Mouse (Mus musculus) ES-E14 (cell line): ENCODE measurements around the gene Ccr10. TPM values are rescaled to one million over a fixed set of nuclear protein-coding genes. Genes with fewer than 3 reads are reported as not detected.

Experiments
- DNase-seq: peaks from one replicate; pipeline ENCODE4 v3.0.0-alpha.2; 2013; ENCODE audit warnings: low read depth, low spot score
- H3K27ac ChIP-seq: 2 replicates; pipeline ENCODE4 v1.5.1; 2012; ENCODE audit warnings: low read depth, mild to moderate bottlenecking, low read length, moderate library complexity, mixed read lengths; ENCODE audit not compliant: poor library complexity, insufficient read depth, severe bottlenecking
- H3K36me3 ChIP-seq: 2 replicates; pipeline ENCODE4 v1.6.1; 2012; ENCODE audit warnings: mild to moderate bottlenecking, low read length, moderate library complexity, mixed read lengths; ENCODE audit not compliant: control insufficient read depth, poor library complexity, insufficient read depth, severe bottlenecking
- H3K4me1 ChIP-seq, 2 experiments: fragments of 150-350 bp in 1 of 2; sonication (generic) in 1 of 2; 2 replicates each; pipeline ENCODE4 v1.6.1; 2012; ENCODE audit warnings: low read length in 2 of 2, mild to moderate bottlenecking in 1 of 2, mixed read lengths in 1 of 2; ENCODE audit not compliant: control insufficient read depth in 2 of 2, insufficient read depth in 2 of 2, poor library complexity in 1 of 2
- H3K4me3 ChIP-seq, 2 experiments: fragments of 150-350 bp in 1 of 2; sonication (generic) in 1 of 2; 2 replicates each; pipeline ENCODE4 v1.5.1; 2012; ENCODE audit warnings: low read length in 2 of 2, low read depth in 1 of 2, mild to moderate bottlenecking in 1 of 2, mixed read lengths in 1 of 2; ENCODE audit not compliant: insufficient read depth in 1 of 2, poor library complexity in 1 of 2, severe bottlenecking in 1 of 2
- H3K9ac ChIP-seq: 2 replicates; pipeline ENCODE4 v1.6.1; 2012; ENCODE audit warnings: low read depth, mild to moderate bottlenecking, low read length, mixed read lengths; ENCODE audit not compliant: poor library complexity, insufficient read depth, severe bottlenecking
- H3K9me3 ChIP-seq: fragments of 150-350 bp; sonication (generic); 2 replicates; pipeline ENCODE4 v1.6.1; 2012; ENCODE audit warnings: low read depth, mild to moderate bottlenecking, low read length; ENCODE audit not compliant: control insufficient read depth, insufficient read depth
- CHD2 ChIP-seq: IDR thresholded peaks from 2 replicates; pipeline ENCODE4 v1.6.1; 2014; ENCODE audit warnings: mild to moderate bottlenecking, low read depth, low read length, inconsistent platforms
- HCFC1 ChIP-seq: IDR thresholded peaks from 2 replicates; pipeline ENCODE4 v1.6.1; 2012; ENCODE audit warnings: low read length, inconsistent platforms, borderline replicate concordance; ENCODE audit not compliant: insufficient read depth
- MAFK ChIP-seq: IDR thresholded peaks from 2 replicates; pipeline ENCODE4 v1.6.1; 2014; ENCODE audit warnings: mild to moderate bottlenecking, low read depth, low read length, inconsistent platforms; ENCODE audit not compliant: insufficient read depth
- ZC3H11A ChIP-seq: IDR thresholded peaks from 2 replicates; pipeline ENCODE4 v1.6.1; 2012; ENCODE audit warnings: low read depth, mild to moderate bottlenecking, inconsistent platforms, low read length, borderline replicate concordance
- ZNF384 ChIP-seq: IDR thresholded peaks from 2 replicates; pipeline ENCODE4 v1.6.1; 2012; ENCODE audit warnings: low read depth, low read length, inconsistent platforms
- in situ Hi-C, 2 experiments: fragments of 600-800 bp; cut with MboI; formaldehyde crosslinking; loops; one replicate each; pipeline ENCODE4 v1.15.1; 2025; ENCODE audit warnings: low sequenced_read_pairs in 2 of 2, inconsistent platforms in 1 of 2; ENCODE audit not compliant: unreplicated experiment in 2 of 2
- total RNA-seq: library from RNA; depleted of rRNA; stranded (reverse); fragments of 300-350 nt; gene quantifications from 2 replicates; pipeline ENCODE4 v1.2.3, GENCODE M21; 2012

Ccr10 gene
- total RNA-seq, 1 experiment = 0.31 TPM

GRCm38 (mm10) chr11:101155151-101155550, 20.1 kb downstream of the Ccr10 start:
- Histone ChIP-seq H3K9ac (no peak overlapping the region), H3K4me1 (peaks cover 0 to 6% of the 10 kb centered on the region in 2 experiments; a peak in 1 of 4 replicates), H3K27ac (no peak overlapping the region), H3K4me3 (peak overlapping the region in 1 of 2 experiments; percentile 52; a peak in 2 of 4 replicates), H3K36me3 (no peaks in the 10 kb centered on the region), H3K9me3 (no peaks in the 10 kb centered on the region)
- DNase-seq = no peak
- TF ChIP-seq HCFC1 (no peak), ZC3H11A (no peak)
- in situ Hi-C loops = no loop called here

DNA sequence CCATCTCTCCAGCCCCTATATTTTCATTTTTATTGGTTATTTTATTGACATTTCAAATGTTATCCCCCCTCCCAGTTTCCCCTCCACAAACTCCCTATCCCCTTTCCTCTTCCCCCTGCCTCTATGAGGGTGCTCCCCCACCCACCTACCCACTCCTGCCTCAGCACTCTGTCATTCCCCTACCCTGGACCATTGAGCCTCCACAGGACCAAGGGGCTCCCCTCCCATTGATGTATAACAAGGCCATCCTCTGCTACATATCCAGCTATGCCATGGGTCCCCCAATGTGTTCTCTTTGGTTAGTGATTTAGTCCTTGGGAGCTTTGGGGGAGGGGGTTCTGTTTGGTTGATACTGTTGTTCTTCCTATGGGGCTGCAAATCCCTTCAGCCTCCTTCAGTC, 20.6 kb downstream of the Ccr10 start:
- TF ChIP-seq CHD2 (no peak), HCFC1 (no peak), ZC3H11A (no peak), ZNF384 (no peak), MAFK (no peak)
- H3K36me3 ChIP-seq = no peaks in the 10 kb centered on the region
- in situ Hi-C loops = no loop called here
- H3K27ac ChIP-seq = no peak overlapping the region
- no peak overlapping the region for H3K4me3 ChIP-seq
- DNase-seq = no peak
- H3K9me3 ChIP-seq = no peaks in the 10 kb centered on the region
- H3K9ac ChIP-seq = no peak overlapping the region
- peaks cover 0 to 6% of the 10 kb centered on the region in 2 experiments; a peak in 1 of 4 replicates for H3K4me1 ChIP-seq

GRCm38 (mm10) chr11:101152825-101153224, 22.4 kb downstream of the Ccr10 start:
- Histone ChIP-seq H3K9me3 (no peaks in the 10 kb centered on the region), H3K27ac (no peak overlapping the region), H3K4me1 (peaks cover 1 to 10% of the 10 kb centered on the region in 2 experiments; a peak in 2 of 4 replicates), H3K9ac (no peak overlapping the region), H3K4me3 (no peak overlapping the region), H3K36me3 (no peaks in the 10 kb centered on the region)
- no peak for DNase-seq
- TF ChIP-seq CHD2 = no peak
- TF ChIP-seq ZNF384 = no peak
- no peak for TF ChIP-seq HCFC1
- TF ChIP-seq ZC3H11A = no peak
- no peak for TF ChIP-seq MAFK
- in situ Hi-C loops = no loop called here

DNA sequence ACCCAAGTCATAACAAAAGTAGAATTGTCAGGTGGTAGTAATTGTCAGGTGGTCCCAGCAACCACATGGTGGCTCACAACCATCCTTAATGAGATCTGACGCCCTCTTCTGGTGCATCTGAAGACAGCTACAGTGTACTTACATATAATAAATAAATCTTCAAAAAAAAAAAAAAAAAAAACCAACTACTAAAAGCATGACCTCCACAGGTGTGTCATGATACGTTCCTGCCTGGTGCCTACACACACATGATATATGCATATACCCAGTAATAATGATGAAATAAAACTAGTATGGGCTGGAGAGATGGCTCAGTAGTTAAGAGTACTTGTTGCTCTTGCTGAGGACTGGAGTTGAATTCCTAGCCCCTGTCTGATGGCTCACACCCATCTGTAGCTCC, 24.2 kb downstream of the Ccr10 start:
- Histone ChIP-seq H3K4me3 (no peak overlapping the region), H3K27ac (no peak overlapping the region), H3K9me3 (no peaks in the 10 kb centered on the region), H3K4me1 (peaks cover 1 to 4% of the 10 kb centered on the region in 2 experiments; a peak in 2 of 4 replicates), H3K9ac (no peak overlapping the region), H3K36me3 (no peaks in the 10 kb centered on the region)
- DNase-seq = no peak
- in situ Hi-C loops = no loop called here
- TF ChIP-seq HCFC1 (no peak), ZNF384 (peak; percentile 77), ZC3H11A (no peak)
